Mouse (Mus musculus) cerebellum, adult 9-10 months (tissue): ENCODE measurements at regions not wholly inside any gene's neighbourhood (a gene's known extent, or its start where the extent isn't known, plus 50 kb on each side); places are given as distances from the start of the nearest gene placed in this dataset.

Source experiments
- DNase-seq: peaks from one replicate; pipeline ENCODE4 v3.0.0; 2022

DNA sequence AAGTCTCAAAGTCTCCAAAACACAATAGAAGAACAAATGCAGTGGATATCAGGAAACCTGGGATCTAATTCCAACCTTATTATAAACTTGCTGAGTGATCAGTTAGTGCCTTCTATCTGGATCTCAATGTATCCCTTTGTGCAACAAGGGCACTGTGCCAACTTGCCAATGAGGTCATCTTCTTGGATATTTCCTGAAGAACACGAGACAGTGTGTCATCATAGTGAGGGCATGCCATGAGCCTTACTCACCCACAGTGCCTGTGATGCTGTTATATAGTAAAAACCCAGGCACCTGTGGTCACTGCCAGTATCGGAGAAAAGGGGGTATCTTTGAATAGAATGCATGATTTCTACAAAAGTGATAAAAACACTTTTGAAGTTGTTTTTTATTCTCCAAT lies 60.2 kb upstream of the Cd34 start:
- peak; percentile 44 for DNase-seq

- peak; percentile 94 for DNase-seq
These were observed 59.0 kb upstream of the Cd34 start for GRCm38 (mm10) chr1:194879324-194880233.

GRCm38 (mm10) chr1:194881556-194882223 lies 56.9 kb upstream of the Cd34 start:
- DNase-seq = no peak

DNA sequence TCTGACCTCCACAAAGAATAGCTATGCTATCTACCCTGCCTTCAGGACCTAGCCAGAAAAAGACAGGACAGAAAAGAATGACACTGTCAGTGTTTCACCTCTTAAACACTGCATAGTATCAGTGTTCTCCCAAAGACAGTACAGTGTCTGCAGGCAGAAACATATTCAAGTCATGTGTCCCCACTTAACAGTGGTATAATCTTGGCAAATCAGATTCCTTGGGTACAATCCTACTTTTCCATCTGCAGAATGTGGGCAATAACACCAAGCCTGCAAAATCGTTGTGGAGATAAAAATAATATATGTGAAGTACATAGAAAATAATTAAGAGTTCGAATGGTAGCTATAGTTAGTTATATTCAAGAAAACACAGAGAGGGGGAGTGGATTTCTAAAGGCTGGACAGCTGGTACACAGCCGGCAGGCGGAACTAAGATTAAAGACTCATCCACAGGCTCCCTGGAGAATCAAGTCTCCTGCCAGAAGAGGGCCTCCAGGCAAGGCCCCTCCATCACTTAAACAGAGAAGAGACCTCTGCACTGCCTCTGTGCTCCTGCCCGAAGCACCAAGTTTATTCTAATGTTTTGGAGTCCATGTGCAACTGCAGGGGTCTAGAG lies 53.4 kb upstream of the Cd34 start:
- DNase-seq = peak; percentile 41

- DNase-seq = peak; percentile 79
These were observed 52.9 kb upstream of the Cd34 start for GRCm38 (mm10) chr1:194885687-194886077.
